Comparison of ENCODE assay signal across 14 mouse cellular contexts in the genomic region with DNA sequence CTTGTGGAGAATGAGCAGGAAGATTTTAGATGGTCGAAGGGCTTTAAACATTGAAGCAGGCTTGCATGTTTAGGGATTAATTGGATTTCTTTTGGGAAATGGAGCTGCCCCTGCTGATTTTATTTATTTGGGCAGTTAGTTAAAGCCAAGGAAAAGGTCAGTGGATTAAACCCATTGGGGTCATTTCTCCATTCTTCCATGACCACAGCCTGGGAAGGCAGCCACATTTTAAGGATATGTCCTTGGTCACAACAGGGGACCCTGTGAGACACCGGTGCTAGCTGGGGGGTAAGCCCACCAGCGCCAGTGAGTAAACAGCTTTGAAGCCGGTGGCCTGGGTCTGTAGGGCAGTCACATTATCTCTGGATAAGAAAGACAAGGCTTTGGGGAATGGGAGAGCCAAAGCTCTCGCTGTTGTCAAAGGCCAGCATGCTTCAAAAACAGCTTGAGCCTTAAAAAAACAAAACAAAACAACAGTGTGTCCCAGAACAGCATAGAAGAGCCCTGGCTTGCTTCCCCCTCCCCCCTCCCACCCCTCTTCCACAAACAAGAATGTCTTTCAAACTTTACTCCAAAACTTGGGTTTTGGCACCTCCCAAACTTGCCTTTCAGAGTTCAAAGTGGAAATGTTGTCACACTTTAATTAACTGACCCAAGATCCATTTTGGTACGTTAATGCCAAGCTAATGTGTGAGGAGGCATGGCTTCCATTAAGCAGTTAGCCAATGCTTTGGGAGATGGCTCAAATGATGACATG. TPM values are rescaled to one million over a fixed set of nuclear protein-coding genes. Genes with fewer than 3 reads are reported as not detected.
DNase-seq lines count a peak whose midpoint lies in the region; ATAC-seq and TF ChIP-seq lines count a peak whose summit lies in the region.
"Had no signal": no experiment of that assay in that cellular context is flagged by ENCODE, and none has a peak within 500 bp of the region (broad histone marks: within the 10 kb centered on the region; RNA-seq: fewer than 3 reads in every experiment).

No protein-coding gene starts in this region.

- TF ChIP-seq CTCF in kidney, adult 2 months (conservative IDR thresholded peaks at IDR 0.05; ENCODE audit: insufficient read depth, insufficient read length, low read depth, low read length): no peak

- no peaks in the 10 kb centered on the region for H3K27me3 ChIP-seq in heart, embryonic 10.5 days (ENCODE audit: insufficient read depth, poor library complexity, severe bottlenecking)
- no peaks in the 10 kb centered on the region for H3K27me3 ChIP-seq in kidney, adult 2 months (replicated peaks; ENCODE audit: control insufficient read depth, insufficient read depth, low read length)
- H3K27me3 ChIP-seq in kidney, embryonic 14.5 days (ENCODE audit: control insufficient read depth, insufficient read depth, low read length): no peaks in the 10 kb centered on the region
- H3K27me3 ChIP-seq: embryonic facial prominence, embryonic 15.5 days; forebrain, embryonic 12.5 days; neural tube, embryonic 12.5 days had no signal

- no peak overlapping the region for H3K4me3 ChIP-seq in heart, embryonic 10.5 days
- no peak overlapping the region for H3K4me3 ChIP-seq in kidney, adult 2 months (ENCODE audit: insufficient read depth, low read depth, low read length)
- no peak overlapping the region for H3K4me3 ChIP-seq in kidney, embryonic 14.5 days (ENCODE audit: low read length)
- H3K4me3 ChIP-seq: embryonic facial prominence, embryonic 15.5 days; forebrain, embryonic 12.5 days; neural tube, embryonic 12.5 days had no signal

- peaks cover 79% of the 10 kb centered on the region for H3K4me1 ChIP-seq in heart, embryonic 10.5 days
- H3K4me1 ChIP-seq in kidney, adult 2 months (ENCODE audit: control insufficient read depth, insufficient read depth, low read length): peaks cover 56% of the 10 kb centered on the region
- H3K4me1 ChIP-seq in kidney, embryonic 14.5 days (ENCODE audit: control insufficient read depth, insufficient read depth, low read length): peaks cover 29% of the 10 kb centered on the region

- 23% methylated on average over 6 of the region's 6 CpGs for WGBS in heart, embryonic 10.5 days
- WGBS in kidney, adult 2 months: 41% methylated on average over 6 of the region's 6 CpGs
- 47% methylated on average over 6 of the region's 6 CpGs for WGBS in kidney, embryonic 14.5 days

- H3K36me3 ChIP-seq in heart, embryonic 10.5 days: no peaks in the 10 kb centered on the region
- H3K36me3 ChIP-seq in kidney, adult 2 months (ENCODE audit: control insufficient read depth, insufficient read depth, low read length): no peaks in the 10 kb centered on the region
- H3K36me3 ChIP-seq in kidney, embryonic 14.5 days (ENCODE audit: control insufficient read depth, insufficient read depth, low read length): no peaks in the 10 kb centered on the region
- H3K36me3 ChIP-seq: embryonic facial prominence, embryonic 15.5 days; forebrain, embryonic 12.5 days; neural tube, embryonic 12.5 days had no signal

- H3K4me2 ChIP-seq in kidney, embryonic 14.5 days (replicated peaks; ENCODE audit: low read depth, low read length): no peak overlapping the region
- H3K4me2 ChIP-seq: embryonic facial prominence, embryonic 15.5 days; forebrain, embryonic 12.5 days; neural tube, embryonic 12.5 days had no signal

- ATAC-seq in kidney, embryonic 14.5 days (ENCODE audit: low FRiP score, low TSS enrichment): no peak
- ATAC-seq: hindbrain, embryonic 16.5 days had no signal

- H3K27ac ChIP-seq in heart, embryonic 10.5 days: peak overlapping the region; percentile 22; the same call in 1 of the 2 replicates
- H3K27ac ChIP-seq in kidney, adult 2 months (ENCODE audit: insufficient read depth, low read depth, low read length): peak overlapping the region; percentile 75
- H3K27ac ChIP-seq in kidney, embryonic 14.5 days (ENCODE audit: low read depth, low read length): no peak overlapping the region
- H3K27ac ChIP-seq: embryonic facial prominence, embryonic 15.5 days; neural tube, embryonic 12.5 days had no signal

- DNase-seq in heart, embryonic 10.5 days (ENCODE audit: low spot score): no peak
- no peak for DNase-seq in heart, postnatal 25 days (ENCODE audit: low spot score)
- DNase-seq in kidney, adult 2 months: peak; percentile 77
- DNase-seq in adipocyte (ENCODE audit: low spot score): peak; percentile 66
- peak; percentile 50 for DNase-seq in kidney, postnatal 10 days
- DNase-seq in ovary, postnatal 36 days (ENCODE audit: low spot score): no peak
- DNase-seq: adrenal gland, adult 2 months; right cerebral cortex, postnatal 25 days; thymus, postnatal 36 days had no signal

- H3K9ac ChIP-seq in kidney, embryonic 14.5 days (ENCODE audit: low read depth, low read length): no peak overlapping the region
- H3K9ac ChIP-seq: embryonic facial prominence, embryonic 15.5 days; forebrain, embryonic 12.5 days; neural tube, embryonic 12.5 days had no signal

- intact Hi-C loops in heart, postnatal 25 days (cut with DNase I): no loop called here

- no peak for TF ChIP-seq POLR2A in kidney, adult 2 months (IDR thresholded peaks at IDR 0.05; ENCODE audit: low read depth, low read length)

- no peaks in the 10 kb centered on the region for H3K9me3 ChIP-seq in heart, embryonic 10.5 days
- H3K9me3 ChIP-seq in kidney, embryonic 14.5 days (ENCODE audit: control insufficient read depth, low read length): no peaks in the 10 kb centered on the region
- H3K9me3 ChIP-seq: embryonic facial prominence, embryonic 15.5 days; forebrain, embryonic 12.5 days; neural tube, embryonic 12.5 days had no signal

RNA-seq across cellular contexts. Expression of a gene that starts 9.7 kb away (rescaled TPM):
- polyA plus RNA-seq in heart, embryonic 10.5 days (2016; fragmentation: Nextera tagmentation; extraction: Ambion mirVana): 11.5 and 20.1 TPM in 2 replicates
- 10 to 100 TPM; 78.6 to 79.5 TPM for total RNA-seq in heart, postnatal 25 days (2021)
- 4.7 and 5.2 TPM in 2 replicates for polyA plus RNA-seq in kidney, adult 2 months (2012; rRNA removed)
- polyA plus RNA-seq in kidney, embryonic 14.5 days (2014; fragmentation: Nextera tagmentation; extraction: Ambion mirVana): 7.4 and 13.0 TPM in 2 replicates

Comparison
In these comparisons a context has a peak if more than half of its experiments do, and no peak if none do; other contexts are left out.
1. DNase-seq: peak in kidney, adult 2 months (single experiment), adipocyte (single experiment) and kidney, postnatal 10 days (single experiment); none in heart, embryonic 10.5 days (single experiment), heart, postnatal 25 days (single experiment) and ovary, postnatal 36 days (single experiment).